Mouse (Mus musculus): ENCODE results near the gene Cps1. TPM values are rescaled to one million over a fixed set of nuclear protein-coding genes. Genes with fewer than 3 reads are reported as not detected.

Gene Cps1
- polyA plus RNA-seq, 1 experiment from 2014 or later = 217 TPM

DNA sequence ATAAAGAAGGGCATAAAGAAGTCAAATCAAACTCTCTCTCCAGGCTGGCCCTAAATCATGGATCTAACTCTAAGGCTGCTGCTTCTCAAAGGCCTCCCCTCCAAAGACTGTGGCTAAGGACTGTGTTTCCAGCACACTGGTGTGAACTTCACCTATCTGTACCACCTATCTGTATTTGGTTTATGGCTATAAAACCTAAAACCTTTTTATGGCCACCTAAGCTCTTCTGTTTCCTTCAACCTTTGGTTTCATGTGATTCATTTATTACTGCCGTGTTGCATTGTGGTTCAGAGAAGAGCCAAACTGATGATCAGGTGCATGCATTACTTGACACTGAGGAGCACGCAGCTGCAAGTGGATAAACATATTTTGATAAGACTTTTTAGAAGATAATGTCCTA, 74.5 kb downstream of the Cps1 start:
- H3K27ac ChIP-seq (ENCODE audit: low read depth, low read length) = no peak overlapping the region
- no peak overlapping the region for H3K4me2 ChIP-seq (replicated peaks; ENCODE audit: low read depth)
- 40% methylated on average over 2 of the region's 2 CpGs for WGBS
- TF ChIP-seq CTCF (IDR thresholded peaks at IDR 0.05; ENCODE audit: low read depth) = no peak
- no peak overlapping the region for H3K9ac ChIP-seq (ENCODE audit: low read depth, low read length)
- H3K9me3 ChIP-seq (ENCODE audit: control insufficient read depth) = no peaks in the 10 kb centered on the region
- no peaks in the 10 kb centered on the region for H3K27me3 ChIP-seq (replicated peaks; ENCODE audit: control insufficient read depth, insufficient read depth, low read length)
- H3K36me3 ChIP-seq (ENCODE audit: control insufficient read depth, insufficient read depth) = peaks cover 19% of the 10 kb centered on the region
- ATAC-seq = peak; percentile 80
- H3K4me3 ChIP-seq (ENCODE audit: low read depth, low read length) = no peak overlapping the region
- no peaks in the 10 kb centered on the region for H3K4me1 ChIP-seq (replicated peaks; ENCODE audit: control insufficient read depth, insufficient read depth, low read length)

DNA sequence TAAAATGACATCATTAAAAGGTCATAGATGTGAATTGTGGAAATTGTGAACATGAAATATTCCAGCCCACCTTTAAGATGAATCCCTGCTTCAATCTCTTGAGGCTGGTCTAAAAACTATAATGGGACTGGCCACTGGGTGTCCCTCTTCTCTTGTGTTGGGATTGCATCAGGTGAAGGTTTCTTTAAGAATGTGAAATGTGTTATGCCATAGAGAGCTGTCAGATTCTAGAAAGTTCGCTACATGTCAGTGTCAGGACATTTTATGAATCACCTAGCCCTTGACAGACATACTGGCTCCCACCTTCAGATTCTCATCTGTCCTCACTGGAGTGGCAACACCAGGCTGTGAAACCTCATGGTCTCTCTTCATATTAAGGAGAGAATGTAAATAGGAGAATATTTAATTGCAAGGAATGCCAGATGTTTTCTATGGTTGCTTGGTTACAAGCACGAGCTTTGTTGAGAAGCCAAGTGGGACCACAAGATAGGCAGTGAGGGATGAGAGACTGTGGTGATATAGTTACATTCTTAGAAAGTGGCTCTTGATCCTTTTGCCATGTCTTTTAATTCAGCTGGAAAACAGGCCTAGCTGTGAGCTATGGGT, 95.6 kb downstream of the Cps1 start:
- no peak for ATAC-seq
- Histone ChIP-seq H3K4me1 (replicated peaks; ENCODE audit: control insufficient read depth, insufficient read depth, low read length) (no peaks in the 10 kb centered on the region), H3K9ac (ENCODE audit: low read depth, low read length) (no peak overlapping the region), H3K27me3 (replicated peaks; ENCODE audit: control insufficient read depth, insufficient read depth, low read length) (no peaks in the 10 kb centered on the region), H3K27ac (ENCODE audit: low read depth, low read length) (no peak overlapping the region), H3K4me3 (ENCODE audit: low read depth, low read length) (no peak overlapping the region), H3K36me3 (ENCODE audit: control insufficient read depth, insufficient read depth) (peaks cover 44% of the 10 kb centered on the region), H3K9me3 (ENCODE audit: control insufficient read depth) (no peaks in the 10 kb centered on the region), H3K4me2 (replicated peaks; ENCODE audit: low read depth) (no peak overlapping the region)
- peak; percentile 55 for TF ChIP-seq CTCF (IDR thresholded peaks at IDR 0.05; ENCODE audit: low read depth)
- 38% methylated on average over 2 of the region's 2 CpGs for WGBS

DNA sequence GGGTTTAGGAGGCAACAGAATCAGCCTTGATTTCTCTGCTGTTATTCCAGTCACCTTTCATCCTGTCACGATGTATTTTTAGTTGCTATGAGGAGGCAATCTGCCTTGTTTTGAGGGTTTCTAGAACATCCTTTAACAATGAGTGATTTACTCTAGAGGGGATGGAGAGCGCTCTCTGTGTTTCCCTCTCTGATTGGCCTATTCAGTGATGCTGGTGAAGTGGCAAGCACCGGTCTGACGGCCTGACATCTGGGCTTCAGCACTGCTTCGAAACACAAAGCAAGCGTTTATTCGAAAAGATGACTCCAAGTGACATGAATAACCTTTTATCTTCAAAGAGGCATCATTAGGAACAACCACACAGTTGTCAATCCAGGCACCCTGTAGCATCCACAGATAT, 100.8 kb downstream of the Cps1 start:
- H3K27ac ChIP-seq (ENCODE audit: low read depth, low read length) = no peak overlapping the region
- TF ChIP-seq CTCF (IDR thresholded peaks at IDR 0.05; ENCODE audit: low read depth) = no peak

DNA sequence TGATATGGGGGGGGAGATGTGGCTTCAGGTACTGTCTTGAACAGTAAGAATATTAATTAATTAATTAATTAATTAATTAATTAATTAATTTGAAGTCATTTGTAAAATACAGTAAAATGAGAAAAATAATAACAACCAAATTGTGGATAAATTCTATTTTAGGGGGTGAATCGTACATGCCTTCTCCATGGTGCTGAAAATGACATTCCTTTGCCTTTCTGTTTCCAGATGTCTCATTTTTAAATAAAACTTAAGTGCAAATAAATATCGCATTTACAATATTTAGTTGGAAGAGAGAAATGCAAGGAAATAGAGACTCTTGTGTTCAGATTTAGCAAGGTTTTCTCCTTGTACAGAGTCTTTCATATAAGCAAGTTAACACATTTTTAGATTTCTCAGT, 112.0 kb downstream of the Cps1 start:
- no peaks in the 10 kb centered on the region for H3K9me3 ChIP-seq (ENCODE audit: control insufficient read depth)
- no peak overlapping the region for H3K27ac ChIP-seq (ENCODE audit: low read depth, low read length)
- H3K27me3 ChIP-seq (replicated peaks; ENCODE audit: control insufficient read depth, insufficient read depth, low read length) = no peaks in the 10 kb centered on the region
- H3K4me2 ChIP-seq (replicated peaks; ENCODE audit: low read depth) = no peak overlapping the region
- no peak for ATAC-seq
- no peak for TF ChIP-seq CTCF (IDR thresholded peaks at IDR 0.05; ENCODE audit: low read depth)
- no peak overlapping the region for H3K4me3 ChIP-seq (ENCODE audit: low read depth, low read length)
- no peak overlapping the region for H3K9ac ChIP-seq (ENCODE audit: low read depth, low read length)
- peaks cover 13% of the 10 kb centered on the region; the same call in 1 of the 2 replicates for H3K36me3 ChIP-seq (ENCODE audit: control insufficient read depth, insufficient read depth)
- H3K4me1 ChIP-seq (replicated peaks; ENCODE audit: control insufficient read depth, insufficient read depth, low read length) = no peaks in the 10 kb centered on the region
- 58% methylated on average over 2 of the region's 2 CpGs for WGBS

More for the DNA sequence above, 100.8 kb downstream of the Cps1 start:
- Histone ChIP-seq H3K9ac (ENCODE audit: low read depth, low read length) (no peak overlapping the region), H3K9me3 (ENCODE audit: control insufficient read depth) (no peaks in the 10 kb centered on the region), H3K36me3 (ENCODE audit: control insufficient read depth, insufficient read depth) (peaks cover 48% of the 10 kb centered on the region), H3K4me2 (replicated peaks; ENCODE audit: low read depth) (no peak overlapping the region), H3K27me3 (replicated peaks; ENCODE audit: control insufficient read depth, insufficient read depth, low read length) (no peaks in the 10 kb centered on the region), H3K4me1 (replicated peaks; ENCODE audit: control insufficient read depth, insufficient read depth, low read length) (no peaks in the 10 kb centered on the region), H3K4me3 (ENCODE audit: low read depth, low read length) (no peak overlapping the region)
- ATAC-seq = no peak
- 82% methylated on average over 7 of the region's 7 CpGs for WGBS

DNA sequence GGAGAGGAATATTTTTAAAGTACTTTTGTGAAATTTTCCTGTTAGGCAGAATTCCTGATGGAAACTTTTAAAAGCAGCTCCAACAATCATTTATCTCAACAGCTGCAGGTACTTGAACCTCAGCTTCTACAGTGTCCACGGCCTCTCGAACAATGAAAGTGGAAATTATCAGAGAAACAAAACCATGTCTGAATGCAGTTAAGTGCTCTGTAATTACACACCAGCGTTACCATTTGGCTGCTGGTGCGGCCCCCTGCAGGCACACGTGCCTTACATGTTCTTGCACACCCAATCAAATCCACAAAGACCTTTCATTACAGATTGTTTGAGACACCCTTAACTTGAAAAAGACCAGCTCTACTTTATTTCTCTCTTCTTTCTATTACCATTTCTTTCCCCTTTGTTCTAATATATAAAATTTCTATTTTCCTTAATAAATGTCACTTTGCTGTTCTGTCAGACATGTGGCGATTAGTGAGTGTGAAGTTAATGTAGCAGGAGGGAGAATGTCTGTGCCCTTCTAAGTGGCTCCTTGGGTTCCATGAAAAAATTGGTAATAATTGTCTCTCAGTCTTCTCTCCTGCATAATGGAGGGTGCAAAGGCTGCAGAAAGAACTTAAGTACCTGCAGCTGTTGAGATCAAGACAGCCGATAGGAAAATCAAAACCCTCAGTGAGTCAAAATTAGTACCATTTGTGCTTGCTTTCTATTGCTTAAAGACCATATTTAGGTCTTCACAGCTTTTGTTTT, 112.8 kb downstream of the Cps1 start:
- H3K4me1 ChIP-seq (replicated peaks; ENCODE audit: control insufficient read depth, insufficient read depth, low read length) = no peaks in the 10 kb centered on the region
- 79% methylated on average over 7 of the region's 7 CpGs for WGBS
- H3K9me3 ChIP-seq (ENCODE audit: control insufficient read depth) = no peaks in the 10 kb centered on the region
- no peak overlapping the region for H3K9ac ChIP-seq (ENCODE audit: low read depth, low read length)
- no peak overlapping the region for H3K4me3 ChIP-seq (ENCODE audit: low read depth, low read length)
- no peak for ATAC-seq
- H3K27me3 ChIP-seq (replicated peaks; ENCODE audit: control insufficient read depth, insufficient read depth, low read length) = no peaks in the 10 kb centered on the region
- H3K27ac ChIP-seq (ENCODE audit: low read depth, low read length) = no peak overlapping the region
- peaks cover 7% of the 10 kb centered on the region; the same call in 1 of the 2 replicates for H3K36me3 ChIP-seq (ENCODE audit: control insufficient read depth, insufficient read depth)
- H3K4me2 ChIP-seq (replicated peaks; ENCODE audit: low read depth) = no peak overlapping the region
- no peak for TF ChIP-seq CTCF (IDR thresholded peaks at IDR 0.05; ENCODE audit: low read depth)

DNA sequence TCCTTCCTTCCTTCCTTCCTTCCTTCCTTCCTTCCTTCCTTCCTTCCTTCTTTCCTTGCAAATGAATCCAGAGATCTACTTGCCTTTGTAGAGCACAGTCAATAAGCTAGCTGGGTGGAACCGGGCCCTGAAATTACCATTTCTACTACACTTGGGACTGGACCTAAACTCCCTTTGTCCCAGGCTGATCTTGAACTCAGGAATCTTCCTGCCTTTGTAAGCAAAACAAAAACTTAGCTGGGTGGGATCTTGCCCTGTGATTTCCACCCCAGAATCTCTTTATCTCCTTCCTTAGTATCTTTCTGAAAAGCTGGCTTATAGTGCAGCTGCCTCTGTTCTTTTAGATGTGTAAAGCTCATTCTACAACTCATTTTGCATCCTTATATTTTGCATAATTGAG, 115.6 kb downstream of the Cps1 start:
- no peaks in the 10 kb centered on the region for H3K27me3 ChIP-seq (replicated peaks; ENCODE audit: control insufficient read depth, insufficient read depth, low read length)
- H3K4me3 ChIP-seq (ENCODE audit: low read depth, low read length) = no peak overlapping the region
- WGBS = 100% methylated on average over 1 of the region's 1 CpGs
- no peaks in the 10 kb centered on the region for H3K36me3 ChIP-seq (ENCODE audit: control insufficient read depth, insufficient read depth)
- no peak for ATAC-seq
- H3K27ac ChIP-seq (ENCODE audit: low read depth, low read length) = no peak overlapping the region
- TF ChIP-seq CTCF (IDR thresholded peaks at IDR 0.05; ENCODE audit: low read depth) = no peak
- no peaks in the 10 kb centered on the region for H3K9me3 ChIP-seq (ENCODE audit: control insufficient read depth)
- no peak overlapping the region for H3K9ac ChIP-seq (ENCODE audit: low read depth, low read length)
- no peaks in the 10 kb centered on the region for H3K4me1 ChIP-seq (replicated peaks; ENCODE audit: control insufficient read depth, insufficient read depth, low read length)
- H3K4me2 ChIP-seq (replicated peaks; ENCODE audit: low read depth) = no peak overlapping the region
